Mouse (Mus musculus) liver, embryonic 14.5 days (tissue): ENCODE data around the gene Slc38a5.

Experiments
- CTCF ChIP-seq: IDR thresholded peaks from 2 replicates; pipeline ENCODE4 v1.5.1; 2016; ENCODE audit warnings: antibody characterized with exemption, low read depth, control low read depth
- EP300 ChIP-seq: IDR thresholded peaks from 2 replicates; pipeline ENCODE4 v1.6.1; 2016; ENCODE audit warnings: antibody characterized with exemption, low read depth

- TF ChIP-seq CTCF (no peak), EP300 (no peak)
Observed at GRCm38 (mm10) chrX:8238804-8239395, 32.0 kb upstream of the Slc38a5 start.
